Mouse (Mus musculus) skeletal muscle tissue, adult 2 months (tissue): ENCODE data around the gene Phlpp2.

Experiments used
- DNase-seq: peaks from one replicate; pipeline ENCODE4 v3.0.0-alpha.2; 2012; ENCODE audit warnings: low read depth, low spot score

Phlpp2 gene

DNA sequence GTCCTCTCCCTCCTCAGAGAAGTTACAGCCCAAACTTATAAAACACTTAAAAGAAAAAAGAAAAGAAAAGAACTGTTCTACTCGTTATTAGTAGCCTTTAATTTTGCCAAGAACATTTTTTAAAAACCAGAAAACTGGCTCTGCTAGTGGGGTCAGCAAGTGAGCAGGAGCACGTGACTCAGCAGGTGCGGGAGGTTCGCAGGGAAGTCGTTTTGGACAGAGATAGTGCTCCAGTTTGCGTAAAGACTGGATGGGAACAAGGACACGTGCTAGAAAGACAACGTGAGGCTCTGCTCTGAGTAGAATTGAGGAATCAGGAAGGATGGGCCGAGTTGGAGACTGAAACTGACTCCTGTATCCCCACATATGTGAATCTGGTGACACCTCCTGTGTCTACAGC, 94.6 kb downstream of the Phlpp2 start:
- DNase-seq, result no peak

DNA sequence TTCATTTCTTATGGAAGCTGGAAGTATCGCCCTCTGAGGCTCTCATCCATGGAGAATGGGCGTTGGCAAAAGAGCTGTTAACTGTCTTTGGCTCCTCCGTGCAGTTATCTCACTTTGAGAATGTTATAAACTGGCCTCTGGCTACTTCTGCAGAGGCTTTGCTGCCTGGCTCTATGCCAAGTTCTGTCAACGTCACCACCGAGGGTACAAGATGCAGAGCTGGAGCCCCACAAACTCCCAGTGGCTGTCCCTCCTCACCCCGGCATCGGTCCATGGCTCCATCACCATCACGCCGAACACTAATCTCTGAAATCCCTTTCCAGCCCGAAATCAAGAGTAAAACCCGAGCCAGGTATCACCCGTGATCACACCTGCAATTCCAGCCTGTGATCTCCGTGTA, 95.1 kb downstream of the Phlpp2 start:
- DNase-seq, result no peak

DNA sequence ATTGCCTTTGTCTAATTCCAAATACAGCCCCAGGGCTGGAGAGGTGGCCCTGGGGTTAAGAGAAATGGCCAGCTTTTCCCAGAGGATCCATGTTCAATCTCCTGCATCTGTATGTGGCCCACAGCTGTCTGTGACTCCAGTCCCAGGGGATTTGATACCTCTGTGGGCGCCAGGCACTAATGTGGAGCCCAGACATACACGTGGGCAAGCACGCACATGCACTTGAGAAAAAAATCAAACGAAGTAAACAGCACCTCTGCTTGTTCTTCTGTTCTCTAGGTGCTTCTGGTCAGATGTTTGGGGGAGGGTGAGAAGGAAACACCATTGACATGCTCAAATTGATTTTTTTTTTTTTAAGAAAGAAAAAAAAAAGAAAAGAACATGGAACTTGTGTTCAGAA, 95.8 kb downstream of the Phlpp2 start:
- DNase-seq, result no peak

DNA sequence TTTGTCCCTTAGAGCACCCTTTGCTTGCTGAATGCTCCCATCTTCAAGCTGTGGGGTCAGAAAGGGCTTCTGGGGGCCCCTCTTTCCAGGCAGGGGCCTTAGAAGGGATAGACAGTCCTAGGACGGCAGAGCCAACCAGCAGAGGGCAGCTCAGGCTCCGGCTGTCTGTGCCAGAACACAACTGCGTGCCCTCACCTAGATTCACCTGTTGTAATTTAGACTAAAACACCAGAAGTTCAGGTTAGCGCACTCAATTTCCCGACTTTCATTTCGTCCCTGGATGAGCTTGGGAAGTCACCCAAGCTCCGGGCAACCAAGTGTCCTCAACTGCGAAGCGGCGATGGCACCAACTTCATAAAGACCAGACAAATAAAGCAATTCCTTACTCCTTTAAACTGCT, 100.5 kb downstream of the Phlpp2 start:
- no peak for DNase-seq

DNA sequence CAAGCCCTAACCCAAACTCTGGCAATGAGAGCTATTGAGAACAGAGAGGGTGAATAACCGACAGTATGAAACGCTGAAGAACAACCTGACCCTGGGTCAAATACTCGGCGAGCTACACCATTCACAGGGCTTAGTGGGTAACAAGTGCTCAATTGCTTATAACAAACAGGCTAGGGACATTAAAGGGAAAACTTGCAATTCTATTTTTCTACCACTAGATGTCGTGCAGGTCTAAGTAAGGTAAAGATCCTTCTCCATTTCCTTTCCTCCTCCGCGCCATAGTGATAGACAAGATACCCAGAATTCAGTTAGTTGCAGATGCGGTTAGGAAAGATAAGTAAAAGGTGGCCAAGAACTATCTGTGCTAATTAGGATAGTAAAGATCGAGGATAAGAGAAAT, 102.0 kb downstream of the Phlpp2 start:
- no peak for DNase-seq

DNA sequence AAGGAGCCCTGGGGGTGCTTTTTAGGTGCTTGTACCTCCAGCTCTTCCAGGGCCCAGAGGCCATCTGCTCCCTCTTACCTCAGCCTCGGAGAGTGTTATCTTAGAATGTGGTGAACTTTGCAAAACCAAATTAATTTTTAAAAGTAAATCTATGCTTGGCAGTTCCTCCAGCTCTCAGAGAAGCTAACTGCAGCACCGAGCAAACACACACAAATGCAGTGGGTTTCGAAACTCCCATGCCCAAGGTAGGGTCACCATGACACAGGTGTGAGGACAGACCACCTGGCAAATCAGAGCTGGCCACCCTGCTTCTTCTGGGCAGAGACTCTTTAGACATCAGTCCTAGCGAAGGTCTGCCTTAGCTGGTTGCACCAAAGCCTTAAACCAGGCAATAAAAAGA, 104.6 kb downstream of the Phlpp2 start:
- no peak for DNase-seq

DNA sequence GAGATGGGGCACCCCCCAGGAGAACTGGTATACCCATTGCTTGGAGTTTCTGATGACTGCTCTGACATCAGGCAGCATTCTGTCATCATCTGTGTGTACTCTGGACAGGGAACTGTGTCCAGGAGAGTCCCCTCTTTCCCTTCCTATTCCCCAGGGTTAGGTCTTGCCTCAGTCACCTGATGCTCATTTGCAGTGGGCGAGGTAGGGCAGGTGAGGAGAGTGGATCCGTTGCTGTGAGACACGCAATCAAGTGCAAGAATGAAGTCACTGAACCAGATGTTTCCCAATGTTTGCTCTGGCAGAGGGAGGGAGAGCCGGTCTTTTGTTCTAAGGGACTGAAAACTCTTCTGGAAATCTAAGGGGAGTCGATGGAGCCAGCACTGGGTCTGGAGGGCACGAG, 111.0 kb downstream of the Phlpp2 start:
- no peak for DNase-seq

DNA sequence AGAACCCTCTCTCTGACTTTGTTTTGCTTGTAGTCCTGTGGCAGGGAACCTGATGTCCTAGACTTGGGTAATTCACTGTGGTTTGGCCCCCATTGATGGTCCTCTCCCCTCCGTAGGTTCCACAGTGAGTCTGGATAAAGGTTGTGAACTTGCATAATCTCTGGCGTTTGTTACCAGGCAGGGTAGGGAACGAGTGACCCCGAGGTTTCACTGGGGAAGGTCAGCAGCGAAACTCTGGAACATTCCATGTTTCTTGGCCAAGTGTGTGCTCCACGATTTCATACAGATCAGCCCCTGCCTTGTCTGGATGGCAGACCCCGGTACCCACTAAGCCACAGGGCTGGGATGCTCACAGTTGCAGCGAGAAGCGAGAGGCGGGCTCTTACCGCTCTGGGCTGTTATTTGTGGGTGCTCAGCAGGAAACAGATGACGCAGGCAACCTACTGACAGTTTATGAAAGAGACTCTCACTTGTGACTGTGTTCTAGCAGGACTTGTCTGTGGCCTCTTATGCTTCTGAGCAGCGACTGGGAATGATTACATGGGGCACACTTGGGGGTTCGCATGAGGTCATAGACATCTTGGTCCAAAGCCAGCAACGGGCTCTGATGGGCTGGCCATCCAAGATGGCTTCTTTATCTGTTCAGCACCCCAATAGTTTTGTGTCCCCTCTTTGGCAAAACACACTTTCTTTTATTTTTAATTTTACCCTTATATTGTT, 114.2 kb downstream of the Phlpp2 start:
- DNase-seq, result no peak

DNA sequence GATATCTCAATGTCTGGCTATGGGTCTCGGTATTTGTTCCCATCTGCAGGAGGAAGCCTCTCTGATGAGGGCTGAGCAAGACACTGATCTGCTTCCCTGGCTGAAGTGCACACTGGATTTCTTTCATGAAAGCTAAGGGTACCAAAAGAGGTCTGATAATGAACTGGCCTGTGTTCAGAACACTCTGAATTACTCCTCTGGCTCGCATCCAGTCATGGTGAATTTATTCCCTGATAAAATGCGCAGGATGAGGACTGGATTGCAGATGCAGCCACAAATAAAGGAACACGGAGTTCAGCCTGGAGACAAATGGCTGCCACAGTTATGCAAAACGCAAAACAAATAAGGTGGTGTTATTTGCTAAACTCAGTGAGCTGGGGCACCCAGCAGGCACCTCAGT, 115.6 kb downstream of the Phlpp2 start:
- DNase-seq, result no peak

DNA sequence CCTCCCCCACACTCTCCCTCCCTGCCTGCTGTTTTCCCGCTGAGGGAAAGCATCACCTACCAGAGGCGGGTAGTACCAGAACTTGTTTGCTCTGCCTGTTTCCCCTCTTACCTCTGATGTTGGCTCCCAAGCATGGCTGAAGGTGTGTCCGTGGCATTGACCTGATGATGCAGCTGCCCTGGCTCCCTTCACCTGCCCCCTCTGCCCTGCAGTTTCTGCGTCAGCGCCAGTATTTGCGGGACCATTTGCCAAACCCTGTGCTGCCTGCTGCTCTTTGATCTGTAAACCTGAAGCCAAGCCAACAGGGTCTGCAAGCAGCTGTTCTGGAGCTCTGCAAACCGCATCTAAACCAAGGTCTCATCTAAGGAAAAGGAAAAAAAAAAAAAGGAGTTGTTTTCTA, 118.0 kb downstream of the Phlpp2 start:
- DNase-seq, result no peak

DNA sequence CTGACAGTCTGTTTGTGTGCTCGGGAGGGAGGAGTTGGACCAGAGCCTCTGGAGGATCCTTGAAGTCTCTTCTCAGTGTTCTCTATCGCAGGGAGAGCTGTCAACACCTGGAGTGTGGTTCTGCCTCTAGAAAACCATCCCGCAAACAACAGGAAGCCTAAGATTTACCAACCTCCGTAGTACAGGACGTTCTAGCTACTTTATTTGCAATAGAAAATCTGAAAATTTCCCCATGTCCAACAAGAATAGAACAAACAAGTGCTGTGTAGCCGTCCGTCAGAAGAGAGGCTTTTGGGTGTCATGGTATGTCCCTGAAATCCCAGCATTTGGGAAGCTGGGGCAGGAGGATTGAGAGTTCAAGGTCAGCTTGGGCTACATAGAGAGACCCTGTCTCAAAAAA, 119.4 kb downstream of the Phlpp2 start:
- no peak for DNase-seq

DNA sequence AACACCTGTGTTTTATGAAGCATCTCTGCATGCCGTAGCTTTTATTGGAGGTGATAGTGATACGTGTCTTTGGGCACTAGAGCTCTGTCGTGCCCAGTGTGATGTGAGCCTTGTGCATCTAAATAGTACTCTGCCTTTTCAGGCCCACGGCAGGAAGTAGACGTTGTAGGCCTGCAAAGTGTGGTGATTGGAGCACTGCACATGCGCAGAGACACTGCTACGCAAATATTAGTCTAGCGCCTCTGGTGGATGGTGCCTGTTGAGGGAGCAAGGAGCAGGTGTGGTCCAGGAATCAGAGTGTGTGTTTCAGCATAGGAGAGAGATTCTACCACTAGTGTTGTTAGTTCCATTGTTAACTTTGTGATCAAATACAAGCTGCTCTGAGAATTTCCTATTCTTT, 120.8 kb downstream of the Phlpp2 start:
- no peak for DNase-seq

DNA sequence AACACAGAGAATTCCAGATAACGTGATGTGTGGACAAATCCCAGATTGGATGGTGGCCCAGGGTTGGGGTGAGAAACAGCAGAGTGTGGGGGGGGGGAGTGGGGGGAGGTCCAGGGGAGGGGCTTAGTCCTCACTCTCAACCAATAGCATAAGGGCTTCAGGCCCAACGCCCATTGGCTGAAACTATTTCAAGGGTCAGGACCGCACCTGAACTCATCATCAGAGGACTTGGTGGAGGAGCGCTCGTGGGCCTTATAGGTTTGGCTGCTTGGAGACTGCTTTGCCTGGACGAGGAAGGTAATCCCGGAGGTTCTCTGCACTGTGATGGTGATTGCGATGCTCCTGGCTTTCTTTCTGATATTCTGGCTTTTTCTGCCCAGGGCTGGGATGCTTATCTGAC, 121.9 kb downstream of the Phlpp2 start, which contains the start of gene Tat:
Tat (plus strand) TSS at position 214 of the 400 bp plus-strand sequence.
- DNase-seq, result no peak

DNA sequence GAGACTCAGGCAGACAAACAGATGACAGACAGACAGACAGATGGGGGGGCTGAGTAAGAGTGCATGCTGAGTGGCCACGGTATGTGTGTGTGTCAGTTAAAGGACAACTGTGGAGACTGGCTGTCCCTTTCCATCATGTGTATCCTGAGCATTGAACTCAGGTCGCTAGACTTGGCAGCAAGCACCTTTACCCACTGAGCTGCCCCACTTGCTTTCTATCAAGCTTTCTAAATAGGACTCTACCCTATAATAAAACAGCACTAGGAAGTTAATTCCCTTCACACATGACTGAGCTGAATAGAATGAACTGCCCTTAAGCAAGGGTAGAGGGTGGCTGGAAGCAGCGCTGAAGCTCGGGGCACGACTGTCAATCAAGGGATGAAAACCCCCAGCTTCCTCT, 123.8 kb downstream of the Phlpp2 start:
- no peak for DNase-seq

DNA sequence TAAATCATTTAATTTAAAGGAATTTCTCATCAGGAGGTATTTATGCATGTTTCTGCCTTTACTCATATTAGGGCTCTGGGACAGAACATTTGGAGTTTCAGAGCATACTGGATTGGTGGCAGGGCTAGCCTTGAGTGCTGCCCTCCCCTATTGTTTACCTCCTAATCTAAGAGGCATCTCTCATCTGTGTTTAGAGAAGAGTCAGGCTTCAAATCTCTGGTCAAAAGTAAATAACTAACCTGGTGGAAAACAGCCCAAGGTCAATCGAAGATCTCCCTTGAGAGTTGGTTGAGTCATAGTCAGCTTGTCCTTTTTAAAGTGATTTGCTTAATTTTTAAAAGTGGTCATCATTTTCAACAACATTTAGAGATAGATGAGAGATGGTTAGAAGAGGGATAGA, 124.6 kb downstream of the Phlpp2 start:
- no peak for DNase-seq
